Mouse (Mus musculus): Measurements from ENCODE around the gene Paxx.

DNA sequence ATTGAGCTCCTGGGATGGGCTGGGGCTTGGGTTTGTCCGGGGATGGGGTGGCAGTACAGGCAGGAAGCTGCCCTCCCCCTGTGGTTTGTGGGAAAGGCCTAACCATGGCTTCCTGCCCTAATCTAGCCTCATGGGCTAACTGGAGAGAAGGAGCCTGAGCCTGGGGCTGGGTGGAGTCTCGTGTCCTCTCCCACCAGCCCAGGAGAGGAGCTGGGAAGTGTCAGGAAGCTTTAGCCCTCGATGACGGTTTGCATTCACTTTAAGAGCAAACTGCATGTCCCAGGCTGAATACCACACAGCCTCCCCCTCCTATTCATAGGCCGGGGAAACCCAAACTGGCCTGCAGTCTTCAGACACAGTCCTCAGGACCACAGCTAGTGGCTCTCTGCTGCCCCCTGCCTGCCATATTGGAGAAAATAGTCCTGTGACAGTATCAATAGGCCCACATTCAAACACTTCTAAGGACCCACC is 34.1 kb downstream of the Paxx start:
- TF ChIP-seq EP300 (IDR thresholded peaks at IDR 0.05; ENCODE audit: low read depth), result no peak
- TF ChIP-seq CTCF (IDR thresholded peaks at IDR 0.05; ENCODE audit: low read depth), result peak; percentile 95

All from liver, embryonic 14.5 days (tissue).